Mouse (Mus musculus) embryonic facial prominence, embryonic 15.5 days (tissue): ENCODE results near the gene Kat5. TPM values are rescaled to one million over a fixed set of nuclear protein-coding genes. Genes with fewer than 3 reads are reported as not detected.

Source experiments
- ATAC-seq: fragments of 200-750 bp; cut with Nextera tagmentation; 2 replicates; pipeline ENCODE4 v1.8.0; 2017; ENCODE audit warnings: low read depth, moderate TSS enrichment; ENCODE audit not compliant: insufficient number of reproducible peaks, low FRiP score, low TSS enrichment
- H3K27ac ChIP-seq: fragments of 300-500 bp; sonication (generic); replicated peaks from 2 replicates; pipeline ENCODE4 v1.5.1; 2015; ENCODE audit warnings: mild to moderate bottlenecking, inconsistent platforms
- H3K27me3 ChIP-seq: fragments of 300-500 bp; sonication (generic); 2 replicates; pipeline ENCODE4 v1.6.1; 2015; ENCODE audit warnings: inconsistent platforms
- H3K36me3 ChIP-seq: fragments of 300-500 bp; sonication (generic); 2 replicates; pipeline ENCODE4 v1.6.1; 2015; ENCODE audit warnings: mild to moderate bottlenecking, inconsistent platforms
- H3K4me1 ChIP-seq: fragments of 300-500 bp; sonication (generic); 2 replicates; pipeline ENCODE4 v1.6.1; 2015; ENCODE audit warnings: inconsistent platforms
- H3K4me2 ChIP-seq: fragments of 300-500 bp; sonication (generic); replicated peaks from 2 replicates; pipeline ENCODE4 v1.6.1; 2015; ENCODE audit warnings: mild to moderate bottlenecking, inconsistent platforms
- H3K4me3 ChIP-seq: fragments of 300-500 bp; sonication (generic); replicated peaks from 2 replicates; pipeline ENCODE4 v1.5.1; 2015; ENCODE audit warnings: mild to moderate bottlenecking, inconsistent platforms
- H3K9ac ChIP-seq: fragments of 300-500 bp; sonication (generic); 2 replicates; pipeline ENCODE4 v1.6.1; 2015; ENCODE audit warnings: inconsistent platforms
- H3K9me3 ChIP-seq: fragments of 300-500 bp; sonication (generic); replicated peaks from 2 replicates; pipeline ENCODE4 v1.6.1; 2016; ENCODE audit warnings: inconsistent platforms
- WGBS: fragments of 180-500 bp; shearing (Covaris S2); methylation state at CpG from one replicate; pipeline ENCODE4 v1.1.7; 2015; 5-methylcytosine and 5-hydroxymethylcytosine counted together
- polyA plus RNA-seq: library from polyadenylated mRNA; unstranded; fragments of >200 nt; fragmentation: Nextera tagmentation; extraction: Ambion mirVana; gene quantifications from 2 replicates; pipeline ENCODE4 v1.2.1, GENCODE M21; 2015

Gene Kat5
- polyA plus RNA-seq, 1 experiment from 2014 or later: 52.3 TPM

DNA sequence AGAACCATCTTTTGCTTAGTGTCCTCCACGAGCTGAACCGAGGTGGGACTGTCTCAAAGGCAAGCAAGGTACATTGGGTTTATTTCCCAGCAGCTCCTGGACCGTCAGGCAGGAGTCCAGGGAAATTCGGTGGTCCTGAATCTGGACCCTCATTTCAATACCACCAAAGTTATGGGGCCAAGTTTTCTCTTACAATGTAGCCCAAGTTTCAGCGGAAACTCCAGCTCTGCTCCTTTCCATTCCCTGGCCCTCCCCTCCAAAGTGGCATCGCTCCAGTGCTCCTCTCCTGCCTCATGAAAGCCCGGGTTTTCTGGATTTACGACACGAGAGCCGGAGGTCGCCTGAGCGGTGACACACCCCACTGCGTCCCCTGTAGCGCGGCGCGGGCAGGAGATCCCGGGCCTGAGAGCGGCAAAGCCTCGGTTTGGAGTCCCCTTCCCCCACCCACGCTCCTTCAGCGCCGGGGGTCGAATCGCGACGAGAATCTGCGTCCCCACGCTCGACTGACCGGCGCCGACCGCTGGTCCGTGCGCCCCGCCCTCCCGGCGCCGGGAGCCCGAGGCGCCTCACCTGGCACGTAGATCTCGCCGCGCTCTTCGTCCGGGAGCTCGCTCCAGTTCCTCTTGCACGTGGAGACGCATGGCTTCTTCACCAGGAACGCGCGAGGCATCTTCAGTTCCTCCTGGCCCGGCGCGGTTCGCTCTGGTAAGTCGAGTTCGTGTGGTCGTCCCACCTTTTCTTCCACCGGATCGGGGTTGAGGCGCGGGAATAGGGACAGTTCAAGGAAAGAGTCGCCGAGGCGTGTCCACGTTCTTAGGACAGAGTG lies 50.2 kb downstream of the Kat5 start:
- WGBS: under 1% methylated on average over 69 of the region's 69 CpGs
- peak overlapping the region; percentile 48 for H3K4me3 ChIP-seq
- H3K27me3 ChIP-seq: peaks cover 70% of the 10 kb centered on the region
- H3K27ac ChIP-seq: 0 out of 2 replicates have a peak overlapping the region, but pooled peaks have one; percentile 48
- H3K9me3 ChIP-seq: no peaks in the 10 kb centered on the region
- peaks cover 18% of the 10 kb centered on the region for H3K4me1 ChIP-seq
- ATAC-seq: no peak
- H3K4me2 ChIP-seq: peak overlapping the region; percentile 71
- H3K9ac ChIP-seq: peak overlapping the region; percentile 35; the same call in 1 of the 2 replicates
- no peaks in the 10 kb centered on the region for H3K36me3 ChIP-seq

DNA sequence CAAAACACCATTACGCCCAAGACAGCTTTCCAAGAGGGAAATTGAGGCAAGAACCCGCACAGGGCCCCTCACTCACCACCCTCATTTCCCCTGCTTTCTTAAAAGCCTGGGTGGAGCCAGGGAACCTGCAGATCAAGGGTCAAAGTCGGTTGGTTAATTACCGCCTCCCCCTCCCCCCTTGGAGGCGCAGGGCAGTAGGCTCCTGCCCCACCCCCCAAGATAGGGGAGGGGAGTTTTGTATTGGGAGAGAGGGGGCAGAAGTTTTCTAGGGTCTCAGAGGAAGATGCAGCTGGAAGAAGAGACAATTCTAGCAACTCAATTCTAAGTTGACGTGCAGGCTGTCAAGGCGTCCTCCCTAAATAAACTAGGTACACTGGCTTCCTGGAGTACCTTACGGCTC lies 50.8 kb downstream of the Kat5 start:
- H3K27ac ChIP-seq: no peak overlapping the region
- peaks cover 67% of the 10 kb centered on the region for H3K27me3 ChIP-seq
- ATAC-seq: no peak
- peak overlapping the region; percentile 71 for H3K4me2 ChIP-seq
- WGBS: 18% methylated on average over 8 of the region's 8 CpGs
- no peaks in the 10 kb centered on the region for H3K36me3 ChIP-seq
- peaks cover 22% of the 10 kb centered on the region for H3K4me1 ChIP-seq
- H3K4me3 ChIP-seq: peak overlapping the region; percentile 48
- no peaks in the 10 kb centered on the region for H3K9me3 ChIP-seq
- H3K9ac ChIP-seq: no peak overlapping the region

DNA sequence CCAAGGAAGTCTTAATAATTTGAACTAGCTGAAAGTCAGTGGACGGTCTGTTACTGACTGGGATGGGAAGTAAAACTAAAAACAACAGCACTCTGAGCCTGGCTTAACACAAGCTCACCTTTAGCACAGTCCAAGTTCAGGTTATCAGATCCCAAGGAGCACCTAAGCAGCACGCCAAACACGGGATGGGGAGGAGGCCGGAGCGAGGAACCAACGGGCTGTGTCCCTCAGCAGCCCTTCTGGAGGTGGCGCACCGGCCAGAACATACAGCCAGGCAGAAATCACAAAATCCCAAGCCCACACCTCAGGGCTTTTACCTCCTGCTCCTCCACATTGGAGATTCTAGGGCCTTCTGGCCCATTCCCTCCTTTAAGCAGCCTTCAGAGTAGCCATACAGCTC lies 51.3 kb downstream of the Kat5 start:
- Histone ChIP-seq H3K9ac (no peak overlapping the region), H3K27ac (no peak overlapping the region), H3K36me3 (no peaks in the 10 kb centered on the region), H3K27me3 (peaks cover 64% of the 10 kb centered on the region), H3K4me3 (peak overlapping the region; percentile 48), H3K4me1 (peaks cover 27% of the 10 kb centered on the region), H3K4me2 (peak overlapping the region; percentile 71), H3K9me3 (no peaks in the 10 kb centered on the region)
- ATAC-seq: no peak
- WGBS: 60% methylated on average over 8 of the region's 8 CpGs

DNA sequence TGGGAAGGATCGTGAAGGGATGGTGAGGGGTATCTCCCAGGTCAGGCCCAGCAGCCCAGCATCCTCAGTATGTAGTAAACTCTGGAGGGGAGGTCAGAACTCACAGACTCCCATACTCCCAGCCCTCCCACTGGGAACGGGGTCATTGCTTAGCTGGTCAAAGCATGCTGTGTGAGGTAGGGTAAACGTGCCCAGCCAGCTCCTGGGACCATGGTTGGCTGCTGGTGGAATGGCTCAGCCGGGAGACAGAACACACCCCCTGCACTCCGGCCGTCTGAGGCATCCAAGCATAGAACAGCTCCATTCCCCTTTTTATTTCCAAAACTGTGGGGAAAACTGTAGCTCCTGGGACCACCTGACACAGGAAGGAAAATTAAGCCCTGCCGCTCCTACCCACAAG lies 51.9 kb downstream of the Kat5 start:
- H3K27ac ChIP-seq: 0 out of 2 replicates have a peak overlapping the region, but pooled peaks have one; percentile 9
- no peaks in the 10 kb centered on the region for H3K9me3 ChIP-seq
- 39% methylated on average over 7 of the region's 7 CpGs for WGBS
- peaks cover 28% of the 10 kb centered on the region for H3K4me1 ChIP-seq
- H3K36me3 ChIP-seq: no peaks in the 10 kb centered on the region
- no peak overlapping the region for H3K9ac ChIP-seq
- H3K27me3 ChIP-seq: peaks cover 63% of the 10 kb centered on the region
- H3K4me3 ChIP-seq: peak overlapping the region; percentile 48
- peak overlapping the region; percentile 71; the same call in 1 of the 2 replicates for H3K4me2 ChIP-seq
- no peak for ATAC-seq

DNA sequence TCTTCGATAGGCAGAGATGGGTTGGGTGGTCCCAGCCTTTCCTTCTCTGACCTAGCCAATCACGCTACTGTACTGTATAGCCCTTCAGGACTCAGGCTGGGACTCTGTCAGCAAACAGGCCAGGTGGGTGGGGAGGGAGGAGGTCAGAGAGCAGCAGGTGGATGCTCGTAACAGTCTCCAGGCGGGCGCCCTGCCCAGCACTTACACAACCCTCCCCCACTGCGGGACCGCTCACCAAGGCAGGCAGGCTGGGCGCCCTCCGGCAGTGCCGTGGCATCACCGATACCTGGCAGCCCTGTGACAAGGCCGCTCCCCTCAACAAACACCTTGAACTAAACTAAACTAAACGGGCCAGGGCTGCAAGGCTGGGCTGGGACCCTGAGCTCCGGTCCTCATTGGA lies 55.8 kb downstream of the Kat5 start:
- ATAC-seq: 0 out of 2 replicates have a peak, but pooled peaks have one; percentile 27
- 0 out of 2 replicates have a peak, but pooled peaks cover 10% of the 10 kb centered on the region for H3K4me1 ChIP-seq
- no peak overlapping the region for H3K4me2 ChIP-seq
- H3K9ac ChIP-seq: no peak overlapping the region
- 68% methylated on average over 14 of the region's 14 CpGs for WGBS
- peaks cover 31% of the 10 kb centered on the region for H3K27me3 ChIP-seq
- H3K9me3 ChIP-seq: no peaks in the 10 kb centered on the region
- no peak overlapping the region for H3K4me3 ChIP-seq
- no peak overlapping the region for H3K27ac ChIP-seq
- H3K36me3 ChIP-seq: no peaks in the 10 kb centered on the region

DNA sequence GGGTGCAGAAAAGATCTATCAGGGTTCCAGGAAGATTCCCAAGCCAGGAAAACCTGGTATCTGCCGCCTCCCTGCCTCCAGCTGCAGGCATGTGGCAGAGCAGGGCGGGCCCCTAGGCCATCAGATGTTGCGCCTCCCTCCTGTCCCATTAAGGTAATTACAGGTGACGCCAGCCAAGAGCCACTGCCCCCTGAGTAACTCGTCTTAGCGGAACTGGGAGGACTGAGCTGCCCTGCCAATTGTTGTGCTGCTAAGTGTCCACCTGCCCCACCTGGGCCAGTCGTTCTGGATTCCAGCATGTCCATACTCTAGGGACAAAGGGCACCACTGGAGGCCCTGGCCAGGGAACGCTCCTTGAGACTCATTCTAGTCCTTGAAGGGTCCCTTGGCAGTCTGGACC lies 56.2 kb downstream of the Kat5 start:
- Histone ChIP-seq H3K9me3 (no peaks in the 10 kb centered on the region), H3K36me3 (no peaks in the 10 kb centered on the region), H3K4me1 (0 out of 2 replicates have a peak, but pooled peaks cover 10% of the 10 kb centered on the region), H3K27ac (no peak overlapping the region), H3K9ac (no peak overlapping the region), H3K4me2 (no peak overlapping the region), H3K4me3 (no peak overlapping the region), H3K27me3 (peaks cover 27% of the 10 kb centered on the region)
- WGBS: 39% methylated on average over 8 of the region's 8 CpGs
- ATAC-seq: 0 out of 2 replicates have a peak, but pooled peaks have one; percentile 25

Other genes with a start within 250 kb of the Kat5 start
- 48.6 and 55.1 TPM in 2 replicates for gene Eif1ad, start 243.5 kb downstream of the Kat5 start, polyA plus RNA-seq
- 399 and 402 TPM in 2 replicates for gene Banf1, start 243.1 kb downstream of the Kat5 start, polyA plus RNA-seq
- gene Sart1, start 221.5 kb downstream of the Kat5 start, polyA plus RNA-seq: 81.5 and 83.5 TPM in 2 replicates
- gene Tsga10ip, start 207.7 kb downstream of the Kat5 start, polyA plus RNA-seq: 0.72 and 1.1 TPM in 2 replicates
- 267 and 280 TPM in 2 replicates for gene Drap1, start 185.3 kb downstream of the Kat5 start, polyA plus RNA-seq
- gene AI837181, start 185.1 kb downstream of the Kat5 start, polyA plus RNA-seq: 67.4 and 72.3 TPM in 2 replicates
- gene Fosl1, start 162.7 kb downstream of the Kat5 start, polyA plus RNA-seq: not detected in 2 replicates
- gene Ccdc85b, start 152.3 kb downstream of the Kat5 start, polyA plus RNA-seq: 8.0 and 8.9 TPM in 2 replicates
- gene Fibp, start 149.6 kb downstream of the Kat5 start, polyA plus RNA-seq: 114 and 125 TPM in 2 replicates
- 1.4 and 2.8 TPM in 2 replicates for gene Ctsw, start 141.7 kb downstream of the Kat5 start, polyA plus RNA-seq
- gene Efemp2, start 136.3 kb downstream of the Kat5 start, polyA plus RNA-seq: 219 and 226 TPM in 2 replicates
- 44.1 and 45.2 TPM in 2 replicates for gene Mus81, start 121.8 kb downstream of the Kat5 start, polyA plus RNA-seq
- 2,278 and 2,311 TPM in 2 replicates for gene Cfl1, start 119.8 kb downstream of the Kat5 start, polyA plus RNA-seq
- 0.16 TPM in 1 of 2 replicates, not detected in the other for gene 1700020D05Rik, start 106.5 kb downstream of the Kat5 start, polyA plus RNA-seq
- gene Snx32, start 99.7 kb downstream of the Kat5 start, polyA plus RNA-seq: 10.7 and 11.7 TPM in 2 replicates
- gene Ovol1, start 49.6 kb downstream of the Kat5 start, polyA plus RNA-seq: 22.1 and 23.3 TPM in 2 replicates
- gene Ap5b1, start 42.2 kb downstream of the Kat5 start, polyA plus RNA-seq: 5.2 and 5.7 TPM in 2 replicates
- gene Rnaseh2c, start 8.4 kb downstream of the Kat5 start, polyA plus RNA-seq: 122 and 126 TPM in 2 replicates
- gene Rela, start 27.2 kb upstream of the Kat5 start, polyA plus RNA-seq: 61.4 and 62.4 TPM in 2 replicates
- 29.4 and 30.4 TPM in 2 replicates for gene Sipa1, start 53.5 kb upstream of the Kat5 start, polyA plus RNA-seq
- 27.1 and 30.0 TPM in 2 replicates for gene Map3k11, start 78.5 kb upstream of the Kat5 start, polyA plus RNA-seq
- 24.6 and 26.6 TPM in 2 replicates for gene Pcnx3, start 78.7 kb upstream of the Kat5 start, polyA plus RNA-seq
- gene Kcnk7, start 94.1 kb upstream of the Kat5 start, polyA plus RNA-seq: 3.8 TPM in 2 replicates
- 32.4 and 35.9 TPM in 2 replicates for gene Ehbp1l1, start 116.1 kb upstream of the Kat5 start, polyA plus RNA-seq
- 110 and 111 TPM in 2 replicates for gene Fam89b, start 119.4 kb upstream of the Kat5 start, polyA plus RNA-seq
- 52.5 and 53.5 TPM in 2 replicates for gene Ltbp3, start 130.7 kb upstream of the Kat5 start, polyA plus RNA-seq
- 81.4 and 81.8 TPM in 2 replicates for gene Scyl1, start 161.2 kb upstream of the Kat5 start, polyA plus RNA-seq